Mouse (Mus musculus) liver, postnatal 0 days (tissue): ENCODE measurements around the gene Rarg. TPM values are rescaled to one million over a fixed set of nuclear protein-coding genes. Genes with fewer than 3 reads are reported as not detected.

Experiments used
- ATAC-seq: fragments of 200-750 bp; cut with Nextera tagmentation; 2 replicates; pipeline ENCODE4 v1.8.0; 2017; ENCODE audit warnings: mild to moderate bottlenecking, moderate library complexity
- DNase-seq: peaks from one replicate; pipeline ENCODE4 v3.0.0-alpha.2; 2016
- H3K27ac ChIP-seq: fragments of 300-500 bp; sonication (generic); 2 replicates; pipeline ENCODE4 v1.5.1; 2014; ENCODE audit warnings: antibody characterized with exemption, moderate library complexity, mild to moderate bottlenecking, low read depth
- H3K27me3 ChIP-seq: fragments of 300-500 bp; sonication (generic); 2 replicates; pipeline ENCODE4 v1.6.1; 2014; ENCODE audit warnings: low read length, control low read depth, mixed read lengths; ENCODE audit not compliant: insufficient read depth
- H3K36me3 ChIP-seq: fragments of 300-500 bp; sonication (generic); replicated peaks from 2 replicates; pipeline ENCODE4 v1.6.1; 2014; ENCODE audit warnings: mild to moderate bottlenecking, control low read depth, low read length, moderate library complexity, mixed read lengths; ENCODE audit not compliant: insufficient read depth
- H3K4me1 ChIP-seq: fragments of 300-500 bp; sonication (generic); 2 replicates; pipeline ENCODE4 v1.6.1; 2014; ENCODE audit warnings: antibody characterized with exemption, mild to moderate bottlenecking, control low read depth; ENCODE audit not compliant: insufficient read depth
- H3K4me2 ChIP-seq: fragments of 300-500 bp; sonication (generic); 2 replicates; pipeline ENCODE4 v1.6.1; 2014; ENCODE audit warnings: low read depth, mild to moderate bottlenecking, low read length, moderate library complexity, mixed read lengths
- H3K4me3 ChIP-seq: fragments of 300-500 bp; sonication (generic); 2 replicates; pipeline ENCODE4 v1.5.1; 2014; ENCODE audit warnings: low read depth, low read length
- H3K9ac ChIP-seq: fragments of 300-500 bp; sonication (generic); replicated peaks from 2 replicates; pipeline ENCODE4 v1.6.1; 2014; ENCODE audit warnings: mild to moderate bottlenecking, moderate library complexity
- H3K9me3 ChIP-seq: fragments of 300-500 bp; sonication (generic); 2 replicates; pipeline ENCODE4 v1.6.1; 2016; ENCODE audit warnings: mild to moderate bottlenecking, control low read depth, low read length, mixed read lengths
- CTCF ChIP-seq: sonication (generic); IDR thresholded peaks from 2 replicates; pipeline ENCODE4 v1.5.1; 2016; ENCODE audit warnings: antibody characterized with exemption, low read depth
- EP300 ChIP-seq: IDR thresholded peaks from 2 replicates; pipeline ENCODE4 v1.6.1; 2016; ENCODE audit warnings: antibody characterized with exemption, low read depth, mild to moderate bottlenecking
- WGBS: fragments of 180-500 bp; shearing (Covaris S2); extraction: QIAGEN DNeasy Blood & Tissue Kit; methylation state at CpG from one replicate; pipeline ENCODE4 v1.1.7; 2014; ENCODE audit not compliant: insufficient replicate concordance; 5-methylcytosine and 5-hydroxymethylcytosine counted together
- polyA plus RNA-seq: library from polyadenylated mRNA; unstranded; fragments of >200 nt; fragmentation: Nextera tagmentation; extraction: Ambion mirVana; gene quantifications from 2 replicates; pipeline ENCODE4 v1.2.1, GENCODE M21; 2015

The Rarg gene
- polyA plus RNA-seq, 1 experiment from 2014 or later: 2.6 TPM

DNA sequence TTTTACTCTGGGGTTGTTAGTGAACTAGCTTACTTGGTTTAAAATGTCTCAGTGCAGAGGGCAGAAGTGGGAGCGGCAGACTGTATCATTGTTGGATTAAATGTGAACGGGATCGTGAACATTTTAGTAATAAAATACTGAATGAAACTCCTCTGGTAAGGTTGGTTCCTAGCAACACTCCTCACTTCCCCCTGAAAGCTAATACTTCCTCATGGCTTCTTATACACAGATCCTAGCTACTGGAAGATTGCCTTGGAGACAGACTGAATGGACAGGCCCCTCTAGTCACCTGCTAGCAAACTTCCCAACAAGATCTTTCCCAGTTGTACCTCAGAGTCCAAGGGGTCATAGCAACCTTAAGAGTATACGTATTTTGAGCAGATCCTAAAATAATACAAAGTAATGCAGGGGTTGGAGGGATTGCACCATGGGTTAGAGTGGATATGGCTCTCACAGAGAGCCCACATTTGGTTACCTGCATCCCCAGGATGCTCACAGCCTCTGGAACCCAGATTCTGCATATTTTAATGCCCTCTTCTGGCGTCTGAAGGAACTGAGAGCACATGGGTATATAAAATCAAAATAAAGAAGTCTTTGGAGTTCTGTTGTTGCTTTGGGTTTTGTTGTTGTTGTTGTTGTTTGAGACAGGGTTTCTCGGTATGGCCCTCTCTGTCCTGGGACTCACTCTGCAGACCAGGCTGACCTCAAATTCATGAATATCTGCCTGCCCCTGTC, 16.8 kb upstream of the Rarg start:
- ATAC-seq: no peak
- no peak overlapping the region for H3K9ac ChIP-seq

DNA sequence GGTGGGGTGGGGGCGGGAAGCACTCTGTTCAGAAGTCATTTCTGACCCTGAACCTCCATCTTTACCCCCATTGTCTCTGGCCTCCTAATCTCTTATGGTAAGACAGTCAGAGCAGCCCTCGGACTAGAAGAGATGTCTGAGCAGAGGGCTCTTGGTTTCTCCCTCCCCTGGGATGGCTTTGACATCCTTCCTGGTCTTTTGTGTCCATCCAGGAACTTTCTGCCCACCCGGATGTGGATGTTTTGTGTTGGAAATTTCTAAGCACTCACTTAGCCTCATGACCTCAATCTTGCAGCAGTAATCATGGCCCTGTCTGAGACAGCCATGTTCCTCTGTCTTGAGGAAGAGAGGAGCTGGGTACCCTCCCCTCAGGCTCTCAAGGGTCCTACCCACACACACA, 14.1 kb upstream of the Rarg start:
- Histone ChIP-seq H3K4me3 (no peak overlapping the region), H3K4me2 (no peak overlapping the region), H3K36me3 (no peaks in the 10 kb centered on the region), H3K27ac (no peak overlapping the region), H3K9ac (no peak overlapping the region), H3K27me3 (0 out of 2 replicates have a peak, but pooled peaks cover 4% of the 10 kb centered on the region), H3K9me3 (no peaks in the 10 kb centered on the region), H3K4me1 (no peaks in the 10 kb centered on the region; the same call in 1 of the 2 replicates)
- TF ChIP-seq EP300: no peak
- DNase-seq (no peak), ATAC-seq (no peak)
- 43% methylated on average over 3 of the region's 3 CpGs for WGBS

More for the DNA sequence above, 16.8 kb upstream of the Rarg start:
- TF ChIP-seq EP300: no peak
- TF ChIP-seq CTCF: peak; percentile 36
- 63% methylated on average over 6 of the region's 6 CpGs for WGBS
- H3K27me3 ChIP-seq: 0 out of 2 replicates have a peak, but pooled peaks cover 4% of the 10 kb centered on the region
- DNase-seq: no peak
- H3K27ac ChIP-seq: no peak overlapping the region
- H3K36me3 ChIP-seq: no peaks in the 10 kb centered on the region
- H3K4me1 ChIP-seq: peaks cover 6% of the 10 kb centered on the region
- H3K4me2 ChIP-seq: no peak overlapping the region
- no peaks in the 10 kb centered on the region for H3K9me3 ChIP-seq
- H3K4me3 ChIP-seq: no peak overlapping the region

DNA sequence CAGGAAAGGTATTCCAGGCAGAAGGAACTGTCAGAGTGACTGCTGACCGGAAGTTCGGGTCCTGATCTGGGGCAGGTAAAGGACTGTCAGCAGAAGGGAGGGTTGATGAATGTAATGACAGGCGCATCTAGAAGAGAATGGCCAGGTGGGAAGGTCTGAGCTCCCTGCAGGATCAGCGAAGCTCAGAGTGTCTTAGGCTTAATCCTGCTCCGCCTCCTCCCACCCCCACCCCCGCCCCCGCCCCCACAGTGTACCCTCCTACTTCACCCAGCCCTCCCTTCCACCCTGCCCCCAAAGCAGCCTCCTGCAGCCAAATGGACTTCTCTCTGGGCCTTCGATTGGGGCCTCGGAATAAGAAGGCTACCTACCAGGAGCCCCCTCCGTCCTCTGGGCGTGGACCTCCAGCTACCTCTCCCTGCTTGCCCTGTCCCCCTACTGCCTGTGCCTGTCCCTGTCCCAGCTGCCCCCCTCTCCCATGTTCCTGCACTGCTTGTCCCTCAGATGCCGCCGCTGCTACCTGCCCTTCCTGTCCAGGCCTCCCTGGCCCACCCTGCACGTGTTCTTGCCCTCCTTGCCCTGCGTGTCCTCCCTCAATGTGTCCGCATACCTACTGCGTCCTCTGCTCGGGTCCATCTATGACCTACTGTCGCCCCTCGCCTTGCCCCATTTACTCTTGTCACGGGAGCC, 13.1 kb upstream of the Rarg start, which contains the start of gene Gm9918:
Gene Gm9918, plus strand, starts transcription at position 290 of the 687 bp plus-strand sequence.
- H3K27me3 ChIP-seq: 0 out of 2 replicates have a peak, but pooled peaks cover 4% of the 10 kb centered on the region
- no peak for DNase-seq
- no peaks in the 10 kb centered on the region; the same call in 1 of the 2 replicates for H3K4me1 ChIP-seq
- ATAC-seq: no peak
- TF ChIP-seq EP300 (no peak), CTCF (no peak)
- H3K36me3 ChIP-seq: no peaks in the 10 kb centered on the region
- 29% methylated on average over 19 of the region's 21 CpGs for WGBS
- 0 out of 2 replicates have a peak within 1 kb of the TSS, but pooled peaks have one; percentile 18 for H3K4me2 ChIP-seq
- no peak within 1 kb of the TSS for H3K4me3 ChIP-seq
- H3K9ac ChIP-seq: no peak within 1 kb of the TSS
- no peak within 1 kb of the TSS for H3K27ac ChIP-seq
- H3K9me3 ChIP-seq: no peaks in the 10 kb centered on the region

DNA sequence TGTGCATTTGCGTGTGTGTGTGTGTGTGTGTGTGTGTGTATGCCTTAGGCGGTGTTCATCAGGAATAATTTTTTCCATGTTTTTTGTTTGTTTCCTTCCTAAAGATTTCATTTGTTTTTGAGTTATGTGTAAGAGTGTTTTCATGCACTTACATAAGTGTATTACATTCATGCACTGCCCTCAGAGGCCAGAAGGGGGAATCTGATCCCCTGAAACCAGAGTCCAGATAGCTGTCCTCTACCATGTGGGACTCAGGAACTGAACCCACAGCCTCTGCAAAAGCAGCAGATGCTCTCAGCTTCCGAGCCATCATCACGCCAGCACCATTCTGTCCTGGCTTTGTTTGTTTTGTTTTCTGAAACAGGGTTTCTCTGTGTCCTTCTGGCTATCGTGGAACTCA, 8.2 kb upstream of the Rarg start:
- H3K4me1 ChIP-seq: no peaks in the 10 kb centered on the region; the same call in 1 of the 2 replicates
- 88% methylated on average over 5 of the region's 5 CpGs for WGBS
- no peaks in the 10 kb centered on the region for H3K36me3 ChIP-seq

DNA sequence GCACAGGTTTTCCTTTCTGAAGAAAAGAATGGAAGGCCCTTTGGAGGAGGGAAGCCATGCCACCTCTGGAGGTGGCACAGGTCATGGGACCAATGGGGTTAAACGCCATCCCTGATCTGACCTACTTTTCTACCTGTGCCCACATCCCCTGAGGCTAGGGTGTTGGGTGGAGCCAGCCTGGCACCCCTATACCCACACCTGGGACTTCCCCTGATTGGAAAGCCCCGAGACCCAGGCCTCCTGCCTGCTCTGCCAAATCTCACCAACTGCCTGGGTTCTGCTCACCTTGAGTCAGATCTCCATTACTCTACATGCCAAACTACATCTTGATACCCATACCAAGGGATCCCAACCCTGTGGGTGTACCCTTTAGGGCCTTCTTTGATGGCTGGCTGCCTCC, 5.7 kb upstream of the Rarg start:
- Histone ChIP-seq H3K9me3 (no peaks in the 10 kb centered on the region), H3K36me3 (no peaks in the 10 kb centered on the region), H3K4me3 (no peak overlapping the region), H3K4me1 (no peaks in the 10 kb centered on the region), H3K27ac (no peak overlapping the region), H3K27me3 (peaks cover 17% of the 10 kb centered on the region), H3K9ac (no peak overlapping the region), H3K4me2 (no peak overlapping the region)
- no peak for TF ChIP-seq EP300
- no peak for TF ChIP-seq CTCF
- ATAC-seq (no peak), DNase-seq (no peak)
- 61% methylated on average over 2 of the region's 2 CpGs for WGBS

More for the DNA sequence above, 8.2 kb upstream of the Rarg start:
- no peak overlapping the region for H3K9ac ChIP-seq
- H3K27me3 ChIP-seq: peaks cover 3% of the 10 kb centered on the region; the same call in 1 of the 2 replicates
- no peak overlapping the region for H3K4me2 ChIP-seq
- DNase-seq (no peak), ATAC-seq (no peak)
- TF ChIP-seq EP300 (no peak), CTCF (peak; percentile 40)
- H3K4me3 ChIP-seq: no peak overlapping the region
- no peaks in the 10 kb centered on the region for H3K9me3 ChIP-seq
- H3K27ac ChIP-seq: no peak overlapping the region

DNA sequence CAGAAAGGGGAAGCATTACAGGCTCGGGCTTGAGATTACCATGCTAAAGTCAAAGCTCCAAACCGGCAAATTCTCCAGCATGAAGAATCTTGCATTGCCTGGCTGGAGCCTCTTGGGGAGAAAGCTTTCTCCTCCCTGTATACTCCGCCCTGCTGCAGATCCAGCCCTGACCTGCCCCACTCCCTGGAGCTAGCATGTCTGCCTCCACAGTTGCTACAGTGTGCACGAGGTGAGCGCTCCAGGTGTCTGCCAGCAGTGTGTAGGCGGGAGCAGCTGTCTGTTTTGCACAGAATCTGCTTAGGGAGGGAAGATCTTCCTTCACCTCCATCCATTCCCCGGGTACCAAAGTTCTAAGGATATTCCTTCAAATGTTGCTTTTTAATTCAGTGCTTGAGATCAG, 5.3 kb upstream of the Rarg start:
- DNase-seq (no peak), ATAC-seq (no peak)
- peaks cover 2% of the 10 kb centered on the region for H3K4me1 ChIP-seq
- H3K4me3 ChIP-seq: no peak overlapping the region
- peaks cover 21% of the 10 kb centered on the region for H3K27me3 ChIP-seq
- TF ChIP-seq EP300 (no peak), CTCF (no peak)
- H3K9me3 ChIP-seq: no peaks in the 10 kb centered on the region
- no peaks in the 10 kb centered on the region for H3K36me3 ChIP-seq
- no peak overlapping the region for H3K27ac ChIP-seq
- H3K4me2 ChIP-seq: no peak overlapping the region
- WGBS: 56% methylated on average over 7 of the region's 7 CpGs
- H3K9ac ChIP-seq: no peak overlapping the region
